Mouse (Mus musculus): Measurements from ENCODE around the gene Ccr1. TPM values are rescaled to one million over a fixed set of nuclear protein-coding genes. Genes with fewer than 3 reads are reported as not detected.

Gene Ccr1
- polyA plus RNA-seq, 1 experiment from 2014 or later, result 3.7 TPM

Other genes starting within 250 kb of the Ccr1 start
- gene Cxcr6, start 162.2 kb downstream of the Ccr1 start, polyA plus RNA-seq (2015; fragmentation: Nextera tagmentation; extraction: Ambion mirVana), result 1.3 and 1.6 TPM in 2 replicates
- gene Fyco1, start 116.8 kb downstream of the Ccr1 start, polyA plus RNA-seq (2015; fragmentation: Nextera tagmentation; extraction: Ambion mirVana), result 11.2 and 12.0 TPM in 2 replicates
- not detected in 2 replicates for gene Xcr1, start 106.7 kb downstream of the Ccr1 start, polyA plus RNA-seq (2015; fragmentation: Nextera tagmentation; extraction: Ambion mirVana)
- 0.24 TPM in 1 of 2 replicates, not detected in the other for gene Ccr1l1, start 9.7 kb upstream of the Ccr1 start, polyA plus RNA-seq (2015; fragmentation: Nextera tagmentation; extraction: Ambion mirVana)
- 0.10 TPM in 1 of 2 replicates, not detected in the other for gene Ccr3, start 53.3 kb upstream of the Ccr1 start, polyA plus RNA-seq (2015; fragmentation: Nextera tagmentation; extraction: Ambion mirVana)
- 4.9 and 5.0 TPM in 2 replicates for gene Ccr2, start 133.3 kb upstream of the Ccr1 start, polyA plus RNA-seq (2015; fragmentation: Nextera tagmentation; extraction: Ambion mirVana)
- 1.1 and 1.3 TPM in 2 replicates for gene Ccr5, start 152.9 kb upstream of the Ccr1 start, polyA plus RNA-seq (2015; fragmentation: Nextera tagmentation; extraction: Ambion mirVana)

Measured in intestine, embryonic 15.5 days (tissue).